Mouse (Mus musculus) MN1 (cell line): Measurements from ENCODE around the gene Rap1a.

Experiments used
- DNase-seq: peaks from one replicate; pipeline ENCODE4 v3.0.0-alpha.2; 2016; ENCODE audit warnings: low spot score

Gene Rap1a

GRCm38 (mm10) chr3:105806519-105807249 lies 5.5 kb upstream of the Rap1a start:
- no peak for DNase-seq

- DNase-seq = no peak
These were observed 2.5 kb upstream of the Rap1a start for GRCm38 (mm10) chr3:105803600-105803999.

DNA sequence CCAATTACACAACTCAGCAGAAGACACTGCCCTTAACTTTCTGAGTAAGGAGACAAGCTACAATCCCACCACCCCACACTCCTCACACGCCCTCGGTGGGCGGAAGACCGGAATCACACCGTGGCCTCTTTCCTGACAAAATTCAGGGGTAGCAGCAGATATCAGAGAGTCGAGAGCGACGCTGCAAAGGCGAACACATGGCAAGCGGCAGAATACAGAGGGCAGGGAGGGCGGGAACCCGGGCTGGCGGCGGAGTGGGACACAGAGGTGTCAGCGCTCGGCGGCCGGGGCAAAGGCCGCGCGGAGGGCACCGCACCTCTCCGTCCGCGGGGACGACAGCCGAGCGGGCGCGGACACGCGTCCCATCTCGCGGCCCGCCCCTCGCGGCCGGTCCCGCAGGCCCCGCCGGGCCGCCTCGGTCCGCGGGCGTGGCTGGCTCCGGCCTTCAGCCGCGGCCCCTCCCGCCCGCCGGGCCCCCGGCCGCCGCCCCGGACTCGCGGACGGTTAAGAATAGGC lies 403 bp downstream of the Rap1a start:
- DNase-seq = peak; percentile 41

GRCm38 (mm10) chr3:105800156-105800674 lies 921 bp downstream of the Rap1a start:
- DNase-seq = no peak

GRCm38 (mm10) chr3:105799375-105799774 lies 1.8 kb downstream of the Rap1a start:
- DNase-seq = no peak

DNA sequence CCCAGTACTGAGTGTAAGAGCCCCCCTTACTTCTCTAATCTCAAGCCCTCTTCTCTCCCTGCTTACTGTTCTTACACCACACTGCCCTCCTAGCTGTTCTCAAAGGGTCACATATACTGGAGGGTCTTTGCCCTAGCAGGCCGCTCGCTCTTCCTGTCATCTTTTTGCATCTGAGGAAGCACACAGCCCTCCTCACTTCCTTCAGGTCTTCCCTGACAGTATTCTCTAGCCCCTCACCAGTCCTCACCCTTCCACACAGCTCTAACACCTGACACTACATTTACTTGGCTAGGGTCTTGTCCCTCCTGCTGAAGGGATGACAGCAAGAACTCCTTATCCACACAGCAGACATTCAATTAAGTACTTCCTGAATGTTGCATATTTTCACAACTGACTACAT lies 2.4 kb downstream of the Rap1a start:
- DNase-seq = no peak

DNA sequence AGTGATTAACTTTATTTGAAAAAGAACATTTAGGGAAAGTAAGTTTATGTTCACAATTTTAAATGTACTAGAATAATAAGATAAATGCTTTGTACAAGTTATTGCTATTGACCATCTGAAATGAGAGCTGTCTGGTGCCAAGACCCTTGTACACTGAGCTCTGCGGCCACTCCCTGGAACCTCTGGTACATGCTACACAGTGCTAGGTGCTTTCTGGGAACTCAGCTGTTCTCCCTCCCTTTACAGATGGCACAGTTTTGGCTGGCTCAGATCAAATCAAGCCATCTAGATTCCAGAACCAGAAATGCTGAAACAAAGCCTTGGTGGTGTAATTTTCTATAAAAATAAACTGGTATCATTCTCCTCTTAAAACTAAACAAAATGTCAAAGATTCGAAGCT lies 3.7 kb downstream of the Rap1a start:
- DNase-seq = no peak

- no peak for DNase-seq
These were observed 4.4 kb downstream of the Rap1a start for GRCm38 (mm10) chr3:105796761-105797160.

DNA sequence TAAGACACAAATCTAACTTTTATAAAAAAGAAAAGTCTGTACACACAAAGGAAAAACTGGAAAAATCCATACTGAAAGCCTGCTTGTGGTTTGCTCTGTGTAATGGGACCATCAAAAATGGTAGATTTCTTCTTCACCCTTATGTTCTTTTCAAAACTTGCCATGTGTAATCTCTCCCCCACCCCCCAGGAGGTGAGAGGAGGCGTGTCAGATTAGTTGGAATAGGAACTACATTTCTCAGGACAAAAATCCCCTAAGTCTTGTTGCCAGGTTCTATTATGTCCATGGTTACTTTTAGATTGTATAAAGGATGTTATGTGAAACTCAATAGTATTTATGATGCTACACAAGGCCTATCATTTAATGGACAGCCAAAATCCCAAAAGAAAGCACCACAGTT lies 6.8 kb downstream of the Rap1a start:
- no peak for DNase-seq

DNA sequence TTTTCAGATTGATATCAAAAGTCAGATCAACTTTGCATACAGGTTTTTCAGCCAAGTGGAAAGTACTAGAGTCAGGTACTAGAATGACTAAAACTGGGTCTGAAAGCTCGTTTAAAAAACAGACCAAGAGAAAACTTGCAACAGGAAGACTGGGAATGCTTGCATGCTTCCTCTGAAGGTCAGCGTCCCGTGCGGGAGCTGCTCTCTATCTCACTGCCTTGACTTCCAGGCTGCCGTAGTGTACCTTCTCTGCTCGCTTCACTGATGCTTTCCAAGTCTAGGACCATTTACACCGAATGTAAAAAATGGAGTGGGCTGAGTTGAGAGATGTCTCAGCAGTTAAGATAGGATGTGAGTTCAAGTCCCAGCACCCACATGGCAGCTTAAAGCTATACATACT lies 8.8 kb downstream of the Rap1a start:
- no peak for DNase-seq

DNA sequence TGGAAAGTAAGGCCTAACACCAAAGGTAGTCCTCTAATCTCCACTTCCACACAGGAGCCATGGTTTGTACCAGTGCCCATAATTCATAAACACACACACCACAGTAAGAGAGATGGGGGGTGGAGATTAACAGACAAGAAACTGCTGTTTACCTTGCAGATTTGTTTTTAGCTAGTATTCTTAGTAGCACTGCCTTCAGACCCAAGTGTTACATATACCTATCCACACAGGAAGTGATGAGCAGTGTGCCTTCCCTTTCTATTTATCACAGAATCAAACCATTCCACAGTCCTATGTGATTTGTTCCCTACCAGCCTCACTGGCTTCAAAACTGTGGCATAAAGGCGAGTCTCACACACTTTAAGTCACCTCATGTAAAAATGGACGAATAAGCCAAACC lies 10.0 kb downstream of the Rap1a start:
- DNase-seq = no peak

GRCm38 (mm10) chr3:105790338-105790737 lies 10.8 kb downstream of the Rap1a start:
- DNase-seq = no peak

DNA sequence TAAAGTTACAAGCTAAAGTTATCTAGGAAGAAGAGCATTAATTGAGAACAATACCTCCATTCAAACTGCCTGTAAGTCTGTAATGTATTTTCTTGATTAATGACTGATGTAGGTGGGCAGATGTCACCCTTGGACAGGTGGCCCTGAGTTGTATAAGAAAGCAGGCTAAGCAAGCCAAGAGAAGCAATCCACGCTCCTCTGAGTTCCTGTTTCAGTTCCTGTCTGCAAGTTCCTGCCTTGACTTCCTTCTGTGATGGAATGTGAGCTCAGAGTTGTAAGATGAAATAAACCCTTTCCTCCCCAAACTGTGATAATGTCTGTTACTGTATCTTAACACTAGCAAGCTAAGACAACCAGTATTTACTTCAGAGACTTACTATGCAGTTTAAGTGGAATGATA lies 11.4 kb downstream of the Rap1a start:
- DNase-seq = no peak

DNA sequence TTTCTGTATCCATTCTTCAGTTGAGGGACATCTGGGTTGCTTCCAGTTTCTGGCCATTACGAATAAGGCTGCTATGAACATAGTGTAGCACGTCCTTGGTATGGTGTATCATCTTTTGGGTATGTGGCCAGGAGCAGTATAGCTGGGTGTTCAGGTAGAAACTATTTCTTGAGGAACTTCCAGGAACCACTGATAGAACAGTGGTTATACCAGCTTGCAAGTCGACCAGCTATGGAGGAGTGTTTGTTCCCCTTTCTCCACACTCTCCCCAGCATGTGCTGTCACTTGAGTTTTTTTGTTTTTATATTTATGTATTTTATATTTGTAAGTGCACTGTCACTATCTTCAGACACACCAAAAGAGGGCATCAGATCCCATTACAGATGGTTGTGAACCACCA lies 13.8 kb downstream of the Rap1a start:
- no peak for DNase-seq

GRCm38 (mm10) chr3:105785865-105786264 lies 15.3 kb downstream of the Rap1a start:
- no peak for DNase-seq

DNA sequence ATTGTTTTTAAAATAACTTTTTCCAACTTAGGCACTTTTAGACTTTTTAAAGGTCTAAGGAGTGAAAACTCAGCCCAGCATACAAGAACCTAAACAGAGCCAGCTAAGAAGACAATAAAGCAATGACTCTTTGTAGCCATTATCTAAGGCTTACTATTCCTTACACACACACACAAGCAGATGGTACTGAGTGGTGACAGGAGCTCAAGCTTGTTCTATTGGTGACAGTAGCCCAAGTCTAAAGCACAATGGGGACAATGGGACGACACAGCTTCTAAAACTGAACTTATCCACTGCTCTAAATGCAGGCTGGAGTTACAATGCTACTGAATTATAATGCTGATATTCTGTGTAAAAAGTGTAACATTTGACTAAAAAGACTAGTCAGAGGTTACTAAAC lies 17.3 kb downstream of the Rap1a start:
- DNase-seq = no peak

GRCm38 (mm10) chr3:105782406-105782805 lies 18.7 kb downstream of the Rap1a start:
- no peak for DNase-seq

- DNase-seq = no peak
These were observed 23.1 kb downstream of the Rap1a start for GRCm38 (mm10) chr3:105777997-105778396.

DNA sequence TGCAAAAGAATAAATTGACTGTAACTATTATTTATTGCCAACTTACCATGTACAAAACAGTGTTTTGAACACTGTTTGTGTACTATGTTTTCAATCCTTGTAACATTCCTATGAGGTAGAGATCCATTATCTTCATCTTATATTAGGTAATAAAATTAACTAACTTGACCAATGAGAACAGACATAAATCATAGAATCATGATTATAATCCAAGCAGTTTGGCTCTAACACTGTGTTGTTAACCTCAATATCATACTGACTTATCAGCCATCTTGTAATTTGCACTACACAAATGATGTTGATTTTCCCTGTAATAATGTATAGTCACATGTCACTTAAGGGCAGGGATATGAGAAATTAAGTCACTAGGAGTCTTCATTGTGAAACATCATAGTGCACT lies 26.6 kb downstream of the Rap1a start:
- no peak for DNase-seq

DNA sequence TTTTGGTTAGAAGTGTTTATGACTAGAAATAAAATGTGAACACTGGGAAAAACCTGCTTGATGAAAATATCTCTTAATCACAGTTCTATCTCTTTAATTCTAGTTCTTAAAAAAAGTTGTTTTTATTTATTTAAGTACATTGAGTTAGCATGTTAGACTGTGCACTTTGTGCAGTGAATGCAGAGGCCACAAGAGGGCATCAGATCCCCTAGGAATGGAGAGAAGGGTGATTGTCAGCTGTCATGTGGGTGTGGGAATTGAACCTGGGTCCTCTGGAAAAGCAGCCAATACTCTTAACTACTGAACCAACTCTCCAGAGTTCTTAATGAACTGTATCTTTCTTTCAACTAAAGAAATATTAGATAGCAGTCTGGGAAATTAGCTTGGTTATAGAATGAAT lies 29.6 kb downstream of the Rap1a start:
- peak; percentile 11 for DNase-seq

- DNase-seq = no peak
These were observed 30.3 kb downstream of the Rap1a start for GRCm38 (mm10) chr3:105770836-105771235.

DNA sequence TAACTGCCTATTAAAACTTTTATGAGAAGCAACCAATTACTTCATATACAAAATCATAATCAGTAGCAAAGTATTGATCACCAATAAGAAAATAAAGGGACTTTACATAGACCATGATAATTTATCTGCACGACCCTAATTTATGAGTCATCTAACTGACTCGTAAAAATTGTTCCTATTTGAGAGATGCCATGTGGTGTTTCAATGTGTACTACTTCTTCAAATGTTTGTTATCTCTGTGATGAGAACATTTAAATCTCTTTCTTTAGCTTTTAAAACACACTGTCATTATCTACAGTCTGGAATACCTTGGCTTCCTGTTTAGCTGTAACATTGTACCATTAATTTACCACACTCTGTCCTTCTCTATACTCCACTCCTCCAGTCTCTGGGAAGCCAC lies 31.8 kb downstream of the Rap1a start:
- DNase-seq = no peak

DNA sequence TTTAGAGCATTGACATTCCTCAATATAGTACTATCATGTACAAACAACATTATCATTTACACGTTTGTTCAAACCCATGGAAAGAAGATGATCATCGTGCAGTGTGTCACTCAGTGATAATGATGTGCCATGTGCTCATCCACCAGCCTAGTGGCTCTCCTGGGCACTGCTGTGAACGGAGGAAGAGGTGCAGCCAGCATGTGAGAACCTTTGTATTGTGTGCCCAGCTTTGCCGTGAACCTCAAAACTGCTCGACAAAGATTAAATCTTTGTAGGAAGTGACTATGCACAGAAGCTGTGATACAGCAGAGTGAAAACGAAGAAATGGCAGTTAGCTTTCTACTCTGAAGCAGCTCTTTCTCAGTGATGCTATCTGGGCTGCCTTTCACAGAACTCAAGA lies 32.6 kb downstream of the Rap1a start:
- DNase-seq = no peak
